Mouse (Mus musculus) CD8-positive naive resting alpha-beta T cell, adult 2 months (primary cell): Measurements from ENCODE around the gene C9orf72.
"Not testable (repeated sequence)": the region's sequence is repeated elsewhere in the genome, so short reads cannot be mapped to it uniquely, and the experiment has no call there.

Source experiments
- DNase-seq, 2 experiments: peaks; one replicate each; pipeline ENCODE4 v3.0.0; 2022; ENCODE audit warnings: low read depth in 2 of 2, low spot score in 2 of 2

Gene C9orf72

DNA sequence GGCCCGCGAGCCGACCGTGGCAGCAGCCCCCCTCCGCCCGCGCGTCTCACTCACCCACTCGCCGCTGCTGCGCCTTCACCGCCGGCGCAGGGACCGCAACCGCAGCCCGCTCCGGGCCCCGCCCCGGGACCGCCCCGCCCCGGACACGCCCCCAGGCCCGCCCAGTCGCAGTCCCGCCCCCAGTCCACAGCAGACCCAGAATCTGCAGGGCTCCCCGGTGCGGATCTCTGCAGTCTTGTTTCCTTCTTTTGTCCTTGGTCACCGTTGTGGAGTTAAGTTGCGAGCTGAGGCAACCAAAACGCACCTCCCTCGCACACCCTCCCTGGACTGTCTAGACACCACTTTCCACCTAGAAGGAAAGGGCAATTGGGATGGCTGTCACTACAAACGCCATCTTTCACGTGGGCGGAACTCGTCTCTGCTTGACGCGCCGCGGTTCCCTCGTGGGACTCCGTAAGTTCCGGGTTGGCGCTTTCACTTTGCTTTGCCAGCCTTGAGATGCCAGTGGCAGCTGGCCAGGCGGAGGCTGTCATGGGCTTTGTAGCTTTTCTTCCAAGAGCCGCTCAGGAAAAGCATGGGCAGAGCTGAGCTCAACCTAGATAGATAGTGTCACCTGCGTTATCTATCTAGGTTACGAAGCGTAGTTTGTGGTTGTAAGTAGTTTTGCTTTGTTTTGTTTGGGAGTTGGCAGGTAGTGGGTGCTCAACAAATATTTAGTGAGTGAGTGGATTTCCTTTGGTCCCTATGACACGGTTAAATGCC, at the start of gene C9orf72:
Gene C9orf72, minus strand, starts transcription at position 442 of the 762 bp plus-strand sequence.
- DNase-seq, result peak; percentile 93 to 95

GRCm38 (mm10) chr4:35259006-35259405, 33.0 kb upstream of the C9orf72 start:
- DNase-seq, result no peak

GRCm38 (mm10) chr4:35244023-35244422, 18.0 kb upstream of the C9orf72 start:
- DNase-seq, result no peak

GRCm38 (mm10) chr4:35241735-35242134, 15.8 kb upstream of the C9orf72 start:
- no peak for DNase-seq

GRCm38 (mm10) chr4:35238696-35239095, 12.7 kb upstream of the C9orf72 start:
- DNase-seq, result no peak

DNA sequence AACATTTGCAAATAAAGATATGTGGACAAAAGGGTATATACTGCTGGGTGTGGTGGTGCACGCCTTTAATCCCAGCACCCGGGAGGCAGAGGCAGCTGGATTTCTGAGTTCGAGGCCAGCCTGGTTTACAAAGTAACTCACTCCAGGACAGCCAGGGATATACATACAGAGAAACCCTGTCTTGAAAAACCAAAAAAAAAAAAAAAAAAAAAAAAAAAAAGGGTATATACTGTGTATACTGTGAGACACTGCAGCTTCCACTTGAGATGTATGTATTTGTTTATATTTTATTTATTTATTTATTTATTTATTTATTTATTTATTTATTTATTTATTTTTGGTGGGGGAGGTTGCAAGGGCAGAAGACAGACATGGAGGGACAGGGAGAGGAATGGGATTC, 12.3 kb upstream of the C9orf72 start:
- not testable (repeated sequence) for DNase-seq

DNA sequence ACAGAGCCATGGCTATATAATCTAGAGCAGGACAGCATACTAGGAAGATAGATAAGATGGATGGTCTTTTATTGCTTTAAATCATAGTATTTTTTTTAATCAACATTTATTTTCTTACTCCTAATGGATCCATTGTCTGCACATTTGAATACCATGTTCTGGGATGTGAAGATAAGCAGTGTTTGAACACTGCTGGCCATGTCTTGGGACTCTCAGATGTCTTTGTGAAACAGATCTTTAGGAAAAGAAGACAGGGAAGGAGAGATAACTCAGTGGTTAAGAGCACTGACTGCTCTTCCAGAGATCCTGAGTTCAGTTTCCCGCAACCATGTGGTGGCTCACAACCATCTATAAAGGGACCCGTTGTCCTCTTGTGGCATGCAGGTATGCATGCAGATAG, 10.3 kb upstream of the C9orf72 start:
- no peak for DNase-seq

- no peak for DNase-seq
Observed at GRCm38 (mm10) chr4:35228260-35228659, 2.3 kb upstream of the C9orf72 start.

DNA sequence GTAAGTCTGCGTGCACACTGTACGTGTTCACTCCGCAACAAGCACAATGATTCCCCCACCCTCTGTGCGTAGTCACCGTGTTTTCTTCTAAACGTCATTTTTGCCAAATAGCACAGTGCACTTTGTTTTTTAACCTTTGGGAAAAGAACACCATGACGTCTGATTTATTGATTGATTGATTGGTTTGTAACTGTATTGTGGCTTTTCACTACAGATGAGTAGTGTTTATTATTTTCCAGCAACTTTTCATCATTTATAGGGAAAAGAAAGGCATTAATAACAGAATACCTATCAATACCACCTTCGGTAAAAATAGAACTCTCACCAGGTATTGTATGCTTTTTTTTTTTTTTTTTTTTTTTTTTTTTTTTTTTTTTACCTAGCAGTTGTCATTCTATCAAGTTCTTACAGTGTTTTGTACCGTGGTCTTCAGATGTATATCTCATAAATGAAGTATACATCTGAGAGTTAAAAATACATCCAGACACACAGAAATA, 569 bp upstream of the C9orf72 start:
- no peak for DNase-seq

GRCm38 (mm10) chr4:35225141-35225733, 738 bp downstream of the C9orf72 start:
- no peak for DNase-seq

DNA sequence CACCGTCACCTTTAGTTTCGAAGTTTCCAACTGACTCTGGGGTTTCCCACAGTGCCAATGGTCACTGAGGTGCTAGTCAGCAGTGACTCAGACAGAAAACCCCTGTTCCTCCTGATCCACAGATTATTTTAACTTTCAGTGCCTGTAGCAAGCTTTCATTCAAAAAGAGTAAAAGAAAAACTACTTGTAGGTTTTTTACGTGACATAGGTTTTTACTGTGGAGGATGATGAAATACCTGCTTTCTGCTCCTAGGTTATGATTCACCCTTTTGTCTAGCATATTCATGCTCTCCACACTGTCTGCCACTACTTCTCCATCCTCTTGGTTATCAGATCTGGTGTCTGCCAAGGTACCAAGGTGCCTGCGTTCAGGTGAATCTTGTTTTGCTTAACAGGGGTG, 1.9 kb downstream of the C9orf72 start:
- no peak for DNase-seq

- DNase-seq, result no peak
Observed at GRCm38 (mm10) chr4:35223376-35223988, 2.5 kb downstream of the C9orf72 start.

- no peak for DNase-seq
Observed at GRCm38 (mm10) chr4:35221903-35222302, 4.1 kb downstream of the C9orf72 start.

DNA sequence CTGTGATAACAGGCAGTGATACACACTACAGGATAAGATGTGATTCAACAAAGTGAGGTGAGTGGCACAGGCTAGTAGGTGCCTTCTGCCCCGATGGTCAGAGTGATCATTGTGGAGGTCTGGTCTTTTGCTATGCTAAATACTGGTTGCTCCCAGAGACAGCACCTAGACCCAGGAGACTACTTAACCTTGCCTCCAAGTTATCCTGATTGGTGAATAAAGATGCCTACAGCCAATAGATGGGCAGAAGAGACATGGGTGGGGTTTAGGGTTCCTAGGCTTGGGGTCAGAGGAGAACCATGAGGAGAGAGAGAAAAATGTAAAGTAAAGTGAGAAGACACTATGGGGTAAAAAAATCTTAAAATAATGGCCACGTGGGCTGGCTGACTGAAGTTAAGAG, 4.8 kb downstream of the C9orf72 start:
- no peak for DNase-seq

DNA sequence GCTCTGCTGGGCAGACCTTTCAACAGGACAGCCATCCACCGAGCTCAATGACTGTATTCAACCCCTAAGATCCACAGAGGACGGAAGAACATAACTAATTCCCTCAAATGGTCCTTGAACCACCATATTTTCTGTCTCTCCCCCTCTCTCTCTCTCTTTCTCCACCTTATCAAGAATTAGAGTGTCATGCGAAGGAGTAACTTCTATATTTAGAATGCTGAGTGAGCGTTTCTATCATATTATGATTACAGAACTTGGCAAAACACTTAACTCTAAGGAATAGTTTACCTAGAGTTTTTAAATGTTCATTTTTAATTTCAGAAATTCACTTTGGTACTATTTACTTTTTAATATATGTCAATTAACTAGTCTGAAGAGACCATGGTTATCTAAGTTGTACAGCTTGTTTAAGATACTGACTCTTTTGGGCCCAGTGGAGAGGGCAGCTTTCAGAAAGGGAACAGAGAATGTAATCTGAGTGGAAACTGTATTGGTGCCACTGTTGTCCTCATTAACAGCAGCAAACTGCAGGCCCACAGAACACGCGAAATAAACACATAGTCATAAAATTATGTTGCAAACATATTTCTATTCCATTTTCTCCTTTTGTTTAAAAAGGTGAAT, 5.8 kb downstream of the C9orf72 start:
- no peak for DNase-seq

- DNase-seq, result no peak
Observed at GRCm38 (mm10) chr4:35204659-35205058, 21.3 kb downstream of the C9orf72 start.

GRCm38 (mm10) chr4:35203724-35204123, 22.3 kb downstream of the C9orf72 start:
- DNase-seq, result no peak

GRCm38 (mm10) chr4:35201700-35202099, 24.3 kb downstream of the C9orf72 start:
- DNase-seq, result no peak

- no peak for DNase-seq
Observed at GRCm38 (mm10) chr4:35192725-35193124, 33.2 kb downstream of the C9orf72 start.

GRCm38 (mm10) chr4:35189794-35190193, 36.2 kb downstream of the C9orf72 start:
- DNase-seq, result no peak

- no peak for DNase-seq
Observed at GRCm38 (mm10) chr4:35187617-35188326, 38.2 kb downstream of the C9orf72 start.
